Mouse (Mus musculus): ENCODE results near the gene Fkbp3. TPM values are rescaled to one million over a fixed set of nuclear protein-coding genes. Genes with fewer than 3 reads are reported as not detected.
A peak's percentile ranks its signal among the peaks of the same experiment; 100 is the strongest.

Gene Fkbp3
- polyA plus RNA-seq, 1 experiment from 2014 or later = 538 TPM

GRCm38 (mm10) chr12:65072911-65073610 lies 746 bp downstream of the Fkbp3 start:
- 2% methylated on average over 21 of the region's 21 CpGs for WGBS
- Histone ChIP-seq H3K9me3 (no peaks in the 10 kb centered on the region), H3K27me3 (no peaks in the 10 kb centered on the region), H3K9ac (peak overlapping the region; percentile 93), H3K4me3 (peak overlapping the region; percentile 85), H3K4me2 (replicated peaks) (peak overlapping the region; percentile 85), H3K27ac (peak overlapping the region; percentile 92), H3K36me3 (0 out of 2 replicates have a peak, but pooled peaks cover 11% of the 10 kb centered on the region), H3K4me1 (peaks cover 14% of the 10 kb centered on the region)
- ATAC-seq (ENCODE audit: insufficient number of reproducible peaks, insufficient read depth, low FRiP score, low TSS enrichment) = peak; percentile 80

DNA sequence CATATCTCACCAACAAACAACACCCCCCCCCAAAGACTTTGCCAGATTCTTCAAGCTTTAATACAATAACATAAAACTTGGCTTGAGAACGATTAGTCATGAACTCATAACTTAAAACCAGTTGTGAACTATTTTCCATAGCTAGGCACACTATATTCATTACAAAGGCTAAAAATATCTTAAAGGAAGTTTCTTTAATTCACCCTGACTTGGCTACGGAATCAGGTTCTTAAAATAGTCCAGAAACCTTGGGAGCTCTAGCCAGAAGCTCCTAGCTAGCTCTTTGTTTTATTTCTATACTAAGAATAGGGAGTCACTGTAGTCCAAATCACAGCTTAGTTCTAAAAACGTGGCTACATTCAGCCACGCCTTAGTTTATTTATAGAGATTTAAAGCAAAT lies 5.4 kb downstream of the Fkbp3 start:
- 80% methylated on average over 4 of the region's 4 CpGs for WGBS
- no peak for ATAC-seq (ENCODE audit: insufficient number of reproducible peaks, insufficient read depth, low FRiP score, low TSS enrichment)
- H3K36me3 ChIP-seq = peaks cover 40% of the 10 kb centered on the region

GRCm38 (mm10) chr12:65066234-65066633 lies 7.6 kb downstream of the Fkbp3 start:
- 77% methylated on average over 3 of the region's 3 CpGs for WGBS
- Histone ChIP-seq H3K4me1 (no peaks in the 10 kb centered on the region), H3K36me3 (peaks cover 52% of the 10 kb centered on the region), H3K9ac (no peak overlapping the region), H3K4me3 (no peak overlapping the region), H3K27me3 (no peaks in the 10 kb centered on the region), H3K27ac (no peak overlapping the region), H3K9me3 (no peaks in the 10 kb centered on the region), H3K4me2 (replicated peaks) (no peak overlapping the region)
- ATAC-seq (ENCODE audit: insufficient number of reproducible peaks, insufficient read depth, low FRiP score, low TSS enrichment) = no peak

More for the DNA sequence above, 5.4 kb downstream of the Fkbp3 start:
- no peak overlapping the region for H3K4me3 ChIP-seq
- H3K9me3 ChIP-seq = no peaks in the 10 kb centered on the region
- no peak overlapping the region for H3K4me2 ChIP-seq (replicated peaks)
- H3K27me3 ChIP-seq = no peaks in the 10 kb centered on the region
- no peaks in the 10 kb centered on the region for H3K4me1 ChIP-seq
- H3K9ac ChIP-seq = no peak overlapping the region
- H3K27ac ChIP-seq = no peak overlapping the region

GRCm38 (mm10) chr12:65065241-65065640 lies 8.6 kb downstream of the Fkbp3 start:
- no peak overlapping the region for H3K27ac ChIP-seq
- 86% methylated on average over 2 of the region's 2 CpGs for WGBS
- H3K4me1 ChIP-seq = no peaks in the 10 kb centered on the region
- ATAC-seq (ENCODE audit: insufficient number of reproducible peaks, insufficient read depth, low FRiP score, low TSS enrichment) = no peak
- H3K4me3 ChIP-seq = no peak overlapping the region
- H3K9ac ChIP-seq = no peak overlapping the region
- no peak overlapping the region for H3K4me2 ChIP-seq (replicated peaks)
- no peaks in the 10 kb centered on the region for H3K27me3 ChIP-seq
- peaks cover 61% of the 10 kb centered on the region for H3K36me3 ChIP-seq
- H3K9me3 ChIP-seq = no peaks in the 10 kb centered on the region

GRCm38 (mm10) chr12:65061082-65061481 lies 12.7 kb downstream of the Fkbp3 start:
- no peak overlapping the region for H3K27ac ChIP-seq
- ATAC-seq (ENCODE audit: insufficient number of reproducible peaks, insufficient read depth, low FRiP score, low TSS enrichment) = no peak
- no peak overlapping the region for H3K4me2 ChIP-seq (replicated peaks)
- H3K27me3 ChIP-seq = no peaks in the 10 kb centered on the region
- H3K4me3 ChIP-seq = no peak overlapping the region
- no peaks in the 10 kb centered on the region for H3K4me1 ChIP-seq
- H3K9ac ChIP-seq = no peak overlapping the region
- H3K36me3 ChIP-seq = peaks cover 56% of the 10 kb centered on the region
- H3K9me3 ChIP-seq = no peaks in the 10 kb centered on the region

DNA sequence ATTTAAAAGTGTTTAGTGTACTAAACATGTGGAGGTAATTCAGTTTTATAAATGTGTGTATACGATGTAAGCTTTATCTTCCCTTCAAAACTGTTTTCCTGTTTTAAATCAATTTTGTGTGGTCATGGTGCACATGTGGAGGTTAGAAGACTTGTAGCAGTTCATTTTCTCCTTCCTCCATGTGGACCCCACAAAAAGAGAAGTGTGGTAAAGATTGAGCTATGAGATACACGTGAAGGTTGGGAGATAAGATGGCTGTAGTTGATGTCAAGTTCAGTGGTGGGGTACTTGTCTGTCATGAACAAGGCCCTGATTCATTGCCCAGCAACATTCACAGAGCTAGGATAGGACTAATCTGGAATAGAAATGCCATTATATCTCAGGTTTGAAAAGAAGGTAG lies 15.6 kb downstream of the Fkbp3 start:
- Histone ChIP-seq H3K9ac (no peak overlapping the region), H3K36me3 (peaks cover 48% of the 10 kb centered on the region), H3K4me2 (replicated peaks) (no peak overlapping the region), H3K27ac (no peak overlapping the region), H3K9me3 (no peaks in the 10 kb centered on the region), H3K4me1 (no peaks in the 10 kb centered on the region), H3K27me3 (no peaks in the 10 kb centered on the region), H3K4me3 (no peak overlapping the region)
- no peak for ATAC-seq (ENCODE audit: insufficient number of reproducible peaks, insufficient read depth, low FRiP score, low TSS enrichment)
- 82% methylated on average over 2 of the region's 2 CpGs for WGBS

DNA sequence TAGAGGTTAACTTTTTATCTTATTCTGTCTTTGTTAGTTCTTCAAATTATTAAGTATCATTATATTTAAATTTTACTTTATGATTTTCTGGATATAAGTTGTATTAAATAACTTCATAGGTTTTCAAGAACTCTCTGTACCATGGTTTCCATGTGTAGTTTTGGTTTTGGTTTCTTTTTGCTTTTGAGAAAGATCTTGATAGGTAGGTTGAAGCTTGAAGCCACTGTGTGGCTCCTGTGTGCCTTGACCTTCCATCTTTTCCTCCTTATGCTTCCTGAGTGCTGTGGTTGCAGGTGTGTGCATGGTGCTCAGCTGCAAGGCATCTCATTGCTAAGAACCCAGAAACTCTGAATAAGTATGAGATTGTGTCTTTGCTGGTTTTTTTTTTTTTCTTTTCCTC lies 25.0 kb downstream of the Fkbp3 start:
- Histone ChIP-seq H3K27me3 (no peaks in the 10 kb centered on the region), H3K9me3 (no peaks in the 10 kb centered on the region), H3K9ac (no peak overlapping the region), H3K4me2 (replicated peaks) (no peak overlapping the region), H3K4me1 (no peaks in the 10 kb centered on the region), H3K27ac (no peak overlapping the region), H3K4me3 (no peak overlapping the region), H3K36me3 (peaks cover 18% of the 10 kb centered on the region)
- no peak for ATAC-seq (ENCODE audit: insufficient number of reproducible peaks, insufficient read depth, low FRiP score, low TSS enrichment)

DNA sequence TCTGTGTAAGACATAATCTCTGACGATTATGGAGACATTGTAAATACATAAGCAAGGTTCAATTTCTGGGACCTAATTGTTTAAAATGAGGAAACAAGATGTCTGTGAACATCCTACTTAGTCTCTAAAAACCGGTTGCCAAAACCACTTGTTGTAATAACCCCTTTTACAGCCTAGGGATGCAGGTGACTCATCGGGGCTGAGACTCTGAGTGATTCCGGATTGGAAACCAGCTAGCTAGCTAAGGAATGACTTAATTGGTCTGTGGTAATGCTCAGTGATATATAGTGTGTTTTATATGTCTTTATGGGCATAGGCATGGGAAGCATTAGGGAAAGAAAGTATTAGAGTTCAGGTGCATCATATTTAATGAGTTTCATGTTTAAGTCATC lies 36.3 kb downstream of the Fkbp3 start:
- peak overlapping the region; percentile 93 for H3K4me3 ChIP-seq
- WGBS = 46% methylated on average over 4 of the region's 4 CpGs
- no peak overlapping the region for H3K9ac ChIP-seq
- no peak for ATAC-seq (ENCODE audit: insufficient number of reproducible peaks, insufficient read depth, low FRiP score, low TSS enrichment)
- no peaks in the 10 kb centered on the region for H3K27me3 ChIP-seq
- H3K4me1 ChIP-seq = peaks cover 14% of the 10 kb centered on the region; the same call in 1 of the 2 replicates
- H3K27ac ChIP-seq = no peak overlapping the region
- no peaks in the 10 kb centered on the region for H3K9me3 ChIP-seq
- H3K36me3 ChIP-seq = peaks cover 2% of the 10 kb centered on the region
- peak overlapping the region; percentile 60 for H3K4me2 ChIP-seq (replicated peaks)

DNA sequence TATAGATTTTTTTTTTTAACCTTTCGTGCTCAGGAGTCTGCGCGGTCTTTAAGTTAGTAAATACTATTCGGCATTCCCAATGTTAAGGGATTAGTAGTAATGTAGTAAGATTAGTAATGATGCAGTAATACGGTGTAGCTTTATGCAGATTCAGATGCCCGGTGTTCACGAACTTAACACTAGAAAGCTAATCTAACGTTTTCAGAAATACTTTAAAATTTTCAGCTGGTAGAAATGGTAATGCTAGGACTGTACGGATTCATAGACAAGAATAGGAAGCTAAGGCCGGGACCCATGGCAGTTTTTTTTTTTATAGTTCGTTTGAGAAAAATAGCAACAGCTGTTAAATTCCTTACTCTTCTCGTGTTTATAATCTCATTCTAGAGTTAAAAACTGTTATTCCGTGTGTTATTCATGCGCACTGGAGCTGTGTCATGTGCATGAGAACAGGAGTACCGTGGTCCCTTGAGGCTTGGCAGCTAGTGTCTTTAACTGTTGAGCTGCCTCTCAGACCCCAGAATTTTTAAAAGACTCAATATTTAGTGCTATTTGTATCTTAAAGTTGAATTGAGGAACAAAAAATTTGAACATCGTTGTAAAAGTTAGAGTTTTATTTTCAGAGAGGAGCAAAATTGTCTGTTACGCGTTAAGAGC lies 36.8 kb downstream of the Fkbp3 start:
- ATAC-seq (ENCODE audit: insufficient number of reproducible peaks, insufficient read depth, low FRiP score, low TSS enrichment) = no peak
- H3K9me3 ChIP-seq = no peaks in the 10 kb centered on the region
- peak overlapping the region; percentile 90 for H3K9ac ChIP-seq
- peaks cover 14% of the 10 kb centered on the region; the same call in 1 of the 2 replicates for H3K4me1 ChIP-seq
- H3K27me3 ChIP-seq = no peaks in the 10 kb centered on the region
- WGBS = 15% methylated on average over 18 of the region's 18 CpGs
- H3K4me2 ChIP-seq (replicated peaks) = peak overlapping the region; percentile 60
- peak overlapping the region; percentile 93 for H3K4me3 ChIP-seq
- H3K36me3 ChIP-seq = no peaks in the 10 kb centered on the region; the same call in 1 of the 2 replicates
- H3K27ac ChIP-seq = no peak overlapping the region

GRCm38 (mm10) chr12:65036190-65036870 lies 37.5 kb downstream of the Fkbp3 start, which contains the start of gene Prpf39:
Prpf39 (plus strand) TSS chr12:65036333.
- ATAC-seq (ENCODE audit: insufficient number of reproducible peaks, insufficient read depth, low FRiP score, low TSS enrichment) = peak; percentile 92
- whole genome bisulfite sequencing = under 1% methylated on average over 63 of the region's 65 CpGs

GRCm38 (mm10) chr12:65035839-65036189 lies 38.0 kb downstream of the Fkbp3 start:
- 47% methylated on average over 8 of the region's 8 CpGs for WGBS
- Histone ChIP-seq H3K9me3 (no peaks in the 10 kb centered on the region), H3K4me1 (peaks cover 14% of the 10 kb centered on the region; the same call in 1 of the 2 replicates), H3K36me3 (no peaks in the 10 kb centered on the region), H3K27ac (peak overlapping the region; percentile 91; the same call in 1 of the 2 replicates), H3K9ac (no peak overlapping the region; the same call in 1 of the 2 replicates), H3K4me3 (peak overlapping the region; percentile 93), H3K4me2 (replicated peaks) (peak overlapping the region; percentile 60), H3K27me3 (no peaks in the 10 kb centered on the region)
- 0 out of 2 replicates have a peak, but pooled peaks have one; percentile 7 for ATAC-seq (ENCODE audit: insufficient number of reproducible peaks, insufficient read depth, low FRiP score, low TSS enrichment)

More at GRCm38 (mm10) chr12:65036190-65036870, 37.5 kb downstream of the Fkbp3 start, which contains the start of gene Prpf39:
- Histone ChIP-seq H3K27ac (peak within 1 kb of the TSS; percentile 91), H3K27me3 (no peaks in the 10 kb centered on the region), H3K4me3 (peak within 1 kb of the TSS; percentile 93), H3K4me1 (peaks cover 14% of the 10 kb centered on the region; the same call in 1 of the 2 replicates), H3K9me3 (no peaks in the 10 kb centered on the region), H3K4me2 (replicated peaks) (peak within 1 kb of the TSS; percentile 60), H3K9ac (peak within 1 kb of the TSS; percentile 90), H3K36me3 (no peaks in the 10 kb centered on the region)
